Mouse (Mus musculus) c-Kit-positive CD71-negative TER-119-negative erythroid progenitor cells, embryonic 14.5 days (primary cell): ENCODE measurements around the gene Kcnj10.

ENCODE experiments used
- DNase-seq: peaks from one replicate; pipeline ENCODE4 v3.0.0-alpha.2; 2013; ENCODE audit warnings: low read depth

Gene Kcnj10

DNA sequence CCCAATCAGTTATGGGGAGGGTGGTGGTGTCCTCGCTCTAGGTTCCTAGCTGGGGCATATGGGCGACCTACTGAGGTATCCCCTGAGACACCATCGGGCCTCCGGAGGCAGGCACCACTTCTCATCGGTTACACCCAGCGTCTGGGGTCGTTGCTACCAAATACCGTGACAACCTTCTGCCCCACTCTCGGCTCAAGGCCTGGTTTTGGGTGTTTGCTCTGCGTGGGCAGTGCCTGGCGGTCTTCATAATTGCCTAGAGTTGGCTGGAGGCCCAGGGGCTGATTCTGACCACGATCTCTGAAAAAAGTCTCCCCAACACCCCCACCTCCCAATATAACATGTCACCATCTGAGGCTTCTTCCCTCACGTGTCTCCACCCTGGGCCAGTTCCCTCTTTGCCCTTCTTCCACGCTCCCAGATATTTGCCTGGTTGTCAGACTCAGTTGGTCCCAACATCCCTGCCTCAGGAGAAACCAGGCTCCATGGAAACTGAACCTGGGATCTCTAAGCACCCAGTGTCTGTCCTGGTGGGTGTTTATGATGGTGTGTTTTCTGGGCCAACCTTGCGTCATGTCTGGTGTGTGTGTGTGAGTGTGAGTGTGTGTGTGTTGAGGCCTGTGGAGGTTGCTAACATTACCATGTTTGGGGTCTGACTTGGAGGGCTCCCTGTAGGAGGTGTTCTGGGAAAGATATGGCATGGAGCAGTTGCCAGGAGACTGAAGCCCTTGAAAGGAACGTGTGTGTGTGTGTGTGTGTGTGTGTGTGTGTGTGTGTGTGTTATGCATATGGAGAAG, 28.0 kb upstream of the Kcnj10 start:
- DNase-seq = no peak

DNA sequence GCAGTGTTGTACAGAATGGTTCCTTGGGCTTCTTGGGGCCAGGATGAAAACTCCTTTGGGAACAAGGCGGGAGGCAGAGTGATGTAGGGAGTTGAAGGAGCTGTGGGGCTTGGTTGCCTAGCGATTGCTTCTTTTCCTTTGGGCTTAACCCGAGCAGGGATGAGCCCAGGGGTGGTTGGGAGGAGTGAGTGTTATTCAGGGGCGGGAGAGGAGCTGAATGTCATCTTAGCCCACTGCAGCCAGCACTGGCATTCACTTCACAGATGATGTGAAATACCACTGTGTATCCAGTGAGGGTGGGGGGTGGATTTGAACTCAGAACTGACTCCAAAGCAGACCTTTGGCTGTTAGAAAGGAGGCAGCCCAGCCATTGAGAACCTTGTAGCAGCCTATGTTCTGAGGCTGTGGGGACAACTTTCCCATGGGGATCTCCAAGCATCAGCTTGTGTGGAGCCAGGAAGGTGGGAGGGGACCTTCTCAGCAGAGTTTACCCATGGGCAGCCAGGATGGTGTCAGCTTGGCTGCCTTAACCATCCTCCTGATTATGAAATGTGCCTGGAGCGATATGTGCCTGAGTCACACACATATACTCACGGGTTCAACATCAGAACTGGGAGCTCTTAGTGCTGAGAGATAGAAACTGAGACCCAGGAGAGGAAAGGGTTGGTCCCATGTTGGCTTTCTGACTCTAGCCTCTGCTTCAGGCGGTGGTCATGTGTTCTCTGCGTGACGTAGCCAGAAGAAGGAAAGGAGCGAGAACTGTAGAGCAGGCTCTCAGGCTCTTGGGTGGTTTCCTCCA, 27.2 kb upstream of the Kcnj10 start:
- DNase-seq = no peak

DNA sequence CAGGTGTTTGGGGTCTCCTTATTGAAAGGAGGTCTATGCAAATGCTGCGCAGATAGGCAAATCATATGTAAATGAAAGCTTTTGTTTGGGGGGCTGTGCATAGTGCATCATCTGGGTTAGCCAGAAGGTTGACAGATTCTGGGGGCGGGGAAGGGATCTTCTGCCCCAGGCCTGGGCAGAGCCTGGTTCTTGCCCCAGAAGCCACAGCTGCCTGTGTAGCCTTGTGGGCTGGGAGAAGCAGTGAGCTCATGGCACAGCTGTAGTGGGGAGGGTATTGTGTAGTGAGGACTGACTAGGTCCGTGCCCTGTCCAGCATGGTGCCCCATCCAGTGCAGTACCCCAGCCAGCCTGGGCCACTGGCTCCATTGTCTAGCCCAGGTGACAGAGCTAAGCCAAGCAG, 26.1 kb upstream of the Kcnj10 start:
- DNase-seq = no peak

DNA sequence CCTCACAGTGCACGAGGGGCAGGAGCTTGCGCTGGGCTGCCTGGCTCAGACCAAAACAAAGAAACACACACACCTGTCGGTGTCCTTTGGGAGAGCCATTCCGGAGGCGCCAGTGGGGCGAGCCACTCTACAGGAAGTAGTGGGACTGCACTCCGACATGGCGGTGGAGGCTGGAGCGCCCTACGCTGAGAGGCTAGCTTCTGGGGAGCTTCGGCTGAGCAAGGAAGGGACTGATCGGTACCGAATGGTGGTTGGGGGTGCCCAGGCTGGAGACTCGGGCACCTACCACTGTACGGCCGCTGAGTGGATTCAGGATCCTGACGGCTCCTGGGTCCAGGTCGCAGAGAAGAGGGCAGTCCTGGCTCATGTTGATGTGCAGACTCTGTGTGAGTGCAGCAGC, 23.6 kb upstream of the Kcnj10 start:
- no peak for DNase-seq

DNA sequence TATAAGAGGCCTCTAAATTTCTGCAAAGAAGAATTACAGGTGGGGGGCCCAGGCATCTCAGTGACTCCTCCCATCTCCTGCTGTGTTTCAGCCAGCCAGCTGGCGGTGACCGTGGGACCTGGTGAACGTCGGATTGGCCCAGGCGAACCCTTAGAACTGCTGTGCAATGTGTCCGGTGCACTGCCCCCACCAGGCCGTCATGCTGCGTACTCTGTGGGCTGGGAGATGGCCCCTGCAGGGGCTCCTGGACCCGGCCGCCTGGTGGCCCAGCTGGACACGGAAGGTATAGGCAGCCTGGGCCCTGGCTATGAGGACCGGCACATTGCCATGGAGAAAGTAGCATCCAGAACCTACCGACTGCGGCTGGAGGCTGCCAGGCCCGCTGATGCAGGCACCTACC, 23.1 kb upstream of the Kcnj10 start:
- no peak for DNase-seq

DNA sequence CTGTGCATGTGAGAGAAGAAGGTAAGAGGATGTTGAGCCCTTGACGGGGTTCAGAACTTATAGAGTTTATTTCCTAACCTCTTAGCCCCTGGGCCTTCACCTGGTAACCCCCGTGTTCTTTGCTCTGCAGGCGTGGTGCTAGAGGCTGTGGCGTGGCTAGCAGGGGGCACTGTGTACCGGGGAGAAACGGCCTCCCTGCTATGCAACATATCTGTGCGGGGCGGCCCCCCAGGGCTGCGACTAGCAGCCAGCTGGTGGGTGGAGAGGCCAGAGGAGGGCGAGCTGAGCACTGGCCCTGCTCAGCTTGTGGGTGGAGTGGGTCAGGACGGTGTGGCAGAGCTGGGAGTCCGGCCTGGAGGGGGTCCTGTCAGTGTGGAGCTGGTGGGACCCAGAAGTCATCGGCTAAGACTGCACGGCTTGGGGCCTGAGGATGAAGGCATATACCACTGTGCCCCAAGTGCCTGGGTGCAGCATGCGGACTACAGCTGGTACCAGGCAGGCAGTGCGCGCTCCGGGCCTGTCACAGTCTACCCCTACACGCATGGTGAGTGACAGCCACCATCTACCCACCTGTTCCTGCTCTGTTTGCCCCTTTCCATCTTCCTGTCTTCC, 22.5 kb upstream of the Kcnj10 start:
- DNase-seq = no peak

DNA sequence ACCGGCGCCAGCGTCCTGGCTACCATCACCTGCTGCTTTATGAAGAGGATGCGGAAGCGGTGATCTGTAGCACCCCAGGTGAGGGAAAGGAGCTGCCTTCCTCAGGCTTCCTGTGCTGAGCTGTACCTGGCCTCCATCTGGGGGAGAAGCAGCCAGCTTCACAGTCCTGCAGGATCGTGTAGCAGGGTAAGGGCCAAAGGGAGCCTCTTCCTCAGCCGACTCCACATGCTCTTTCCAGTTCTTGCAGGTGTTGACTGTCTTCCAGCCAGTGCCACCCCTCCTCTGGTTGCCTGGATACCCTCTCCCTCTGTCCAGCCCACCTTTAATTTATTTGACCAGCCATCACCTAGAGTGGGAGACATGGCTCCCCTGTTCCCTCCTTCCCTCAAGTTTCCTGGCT, 21.7 kb upstream of the Kcnj10 start:
- no peak for DNase-seq

DNA sequence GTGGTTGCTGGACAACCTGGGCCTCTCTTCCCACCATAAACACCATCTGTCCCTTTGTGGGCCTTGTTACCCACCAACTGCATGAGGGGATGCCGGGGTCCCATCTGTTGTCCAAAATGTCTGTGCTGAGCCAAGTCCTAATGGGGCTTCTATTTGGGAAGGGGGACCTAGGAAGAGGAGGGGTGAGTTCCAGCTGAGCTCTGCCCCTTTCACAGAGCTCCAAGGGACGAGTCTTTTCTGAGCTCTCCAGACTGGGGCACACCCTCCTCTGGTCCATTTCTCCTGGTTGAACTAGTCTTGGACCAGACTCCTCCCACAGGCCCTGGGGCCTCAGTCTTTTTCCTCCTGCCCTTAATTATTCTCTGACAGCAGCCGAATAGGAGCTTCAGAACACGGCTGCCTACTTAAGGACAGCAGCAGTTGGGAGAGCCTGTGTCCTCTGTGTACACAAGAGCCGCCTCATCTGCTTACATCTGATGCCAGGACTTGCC, 21.0 kb upstream of the Kcnj10 start:
- DNase-seq = no peak

DNA sequence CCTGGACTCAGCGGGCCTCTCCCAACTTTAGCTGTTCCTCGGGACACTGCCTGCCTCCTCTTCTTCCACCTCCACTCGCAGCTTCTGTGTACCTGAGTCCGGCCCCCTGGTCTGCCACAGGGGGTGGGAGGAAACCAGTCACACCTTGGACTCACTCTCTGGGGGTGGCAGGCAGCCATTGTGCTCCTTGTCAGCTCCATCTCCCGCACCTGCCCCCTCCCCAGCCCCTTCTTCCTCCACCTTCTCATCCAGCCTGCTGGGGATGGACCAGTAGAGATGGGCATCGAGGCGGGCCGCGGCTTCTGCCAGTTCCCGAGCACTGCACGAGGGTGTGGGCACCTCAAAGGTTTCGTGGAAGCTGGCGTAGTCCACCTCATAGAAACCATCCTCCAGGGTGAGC, 18.3 kb upstream of the Kcnj10 start:
- no peak for DNase-seq

DNA sequence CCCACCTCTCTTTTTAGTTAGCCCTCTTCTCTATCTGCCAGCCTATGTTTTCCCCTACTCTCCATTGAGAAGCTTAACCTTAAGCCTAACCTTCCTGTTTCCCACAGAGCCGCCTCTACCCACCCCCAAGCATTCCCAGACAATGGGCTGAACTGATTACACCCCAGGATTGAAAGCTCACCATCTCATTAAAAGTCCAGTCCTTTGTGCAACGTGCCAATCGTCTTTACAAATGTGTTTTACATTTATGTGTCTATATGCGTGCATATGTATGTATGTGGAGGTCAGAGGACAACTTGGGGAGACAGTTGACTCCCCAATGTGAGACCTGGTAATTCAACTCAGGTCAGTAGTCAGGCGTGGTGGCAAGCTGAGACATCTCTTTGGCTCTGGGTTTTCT, 17.7 kb upstream of the Kcnj10 start:
- no peak for DNase-seq

DNA sequence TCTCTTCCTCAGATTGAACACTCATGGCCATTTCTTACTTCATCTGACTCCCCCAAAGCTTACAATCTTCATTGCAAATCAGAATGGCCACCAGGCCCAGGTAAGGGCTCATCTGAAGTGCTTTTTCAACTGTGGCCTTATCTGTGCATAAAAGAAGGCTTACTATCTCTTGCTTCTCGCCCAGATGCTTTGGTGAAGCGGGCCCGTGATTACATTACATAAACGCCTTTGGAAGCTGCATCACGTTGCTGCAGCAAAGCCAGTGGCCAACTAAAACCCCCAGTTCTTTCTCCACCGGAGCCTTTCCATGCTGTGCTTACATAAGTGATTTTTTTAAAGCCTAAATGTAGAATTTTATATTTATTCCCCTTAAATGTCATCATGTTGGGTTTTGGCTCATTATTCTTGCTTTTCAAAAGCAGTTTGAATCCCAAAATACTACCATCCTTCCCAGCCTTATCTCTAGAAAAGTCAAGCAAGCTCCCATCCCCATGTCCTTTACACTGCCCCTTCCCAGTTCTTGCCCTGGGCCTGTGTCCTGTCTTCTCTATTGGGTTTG, 17.1 kb upstream of the Kcnj10 start:
- no peak for DNase-seq

DNA sequence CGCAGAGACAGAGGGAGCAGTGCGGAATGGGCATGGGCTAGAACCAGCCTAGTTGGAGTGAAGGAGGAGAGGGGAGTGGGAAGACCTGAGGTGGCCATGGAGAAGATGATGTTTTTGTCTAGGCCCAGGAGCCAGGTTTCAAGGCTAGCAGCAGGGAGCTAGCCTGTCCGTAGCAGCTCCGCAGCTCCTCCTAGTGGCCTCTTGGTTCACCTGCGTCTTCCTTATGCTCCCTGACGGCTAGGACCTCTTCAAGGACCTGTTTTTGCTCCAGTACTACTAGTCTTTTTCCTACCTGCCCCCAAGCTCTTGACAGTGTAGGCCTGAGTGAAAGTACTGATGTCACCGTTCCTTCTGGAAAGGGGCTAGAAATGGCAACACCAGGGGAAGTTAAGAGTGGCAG, 16.3 kb upstream of the Kcnj10 start:
- peak; percentile 73 for DNase-seq

DNA sequence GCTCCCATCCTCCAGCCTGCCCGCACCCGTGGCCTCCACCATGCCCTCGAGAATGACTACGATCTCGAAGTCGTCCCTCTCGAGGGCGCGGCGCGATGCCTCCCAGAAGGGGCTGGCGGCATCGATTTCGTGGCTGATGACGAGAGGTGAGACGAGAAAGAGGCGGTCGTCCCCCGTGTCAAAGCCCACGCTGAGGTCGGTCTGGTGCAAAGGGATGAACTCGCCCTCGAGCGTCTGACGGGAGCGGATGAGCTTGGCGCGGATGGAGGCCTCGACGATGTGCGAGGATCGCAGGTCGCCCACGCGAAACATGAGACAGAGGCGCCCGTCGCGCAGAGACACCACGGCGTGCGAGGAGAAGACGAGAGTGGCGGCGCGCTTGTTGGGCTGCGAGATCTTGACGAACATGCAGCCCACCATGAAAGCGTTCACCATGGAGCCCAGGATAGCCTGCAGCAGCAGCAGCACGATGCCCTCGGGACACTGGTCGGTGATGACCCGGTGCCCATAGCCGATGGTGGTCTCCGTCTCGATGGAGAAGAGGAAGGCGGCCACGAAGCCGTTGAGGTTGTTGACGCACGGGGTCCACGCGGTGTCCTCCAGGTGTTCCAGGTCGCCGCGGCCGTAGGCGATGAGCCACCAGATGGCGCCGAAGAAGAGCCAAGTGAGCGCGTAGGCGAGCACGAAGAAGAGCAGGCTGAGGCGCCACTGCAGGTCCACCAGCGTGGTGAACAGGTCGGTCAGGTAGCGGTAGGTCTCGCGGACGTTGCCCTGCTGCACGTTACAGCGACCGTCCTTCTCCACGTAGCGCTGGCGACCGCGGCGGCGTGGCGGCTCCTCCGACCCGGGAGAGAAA, 15.1 kb upstream of the Kcnj10 start:
- no peak for DNase-seq

DNA sequence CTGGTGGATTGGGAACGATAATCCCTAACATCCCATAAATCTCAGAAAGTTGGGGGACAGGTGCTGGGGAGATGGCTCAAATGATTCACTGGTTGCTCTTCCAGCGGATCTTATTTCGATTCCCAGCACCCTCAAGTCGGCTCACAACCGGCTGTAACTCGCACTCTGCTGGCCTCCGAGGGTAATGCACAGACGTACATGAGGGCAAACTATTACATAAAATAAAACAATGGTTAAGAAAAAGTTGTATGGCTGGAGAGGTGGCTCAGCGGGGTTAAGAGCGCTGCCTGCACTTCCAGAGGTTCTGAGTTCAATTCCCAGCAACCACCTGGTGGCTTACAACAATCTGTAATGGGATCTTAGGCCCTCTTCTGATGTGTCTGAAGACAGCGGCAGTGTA, 14.3 kb upstream of the Kcnj10 start:
- DNase-seq = no peak

DNA sequence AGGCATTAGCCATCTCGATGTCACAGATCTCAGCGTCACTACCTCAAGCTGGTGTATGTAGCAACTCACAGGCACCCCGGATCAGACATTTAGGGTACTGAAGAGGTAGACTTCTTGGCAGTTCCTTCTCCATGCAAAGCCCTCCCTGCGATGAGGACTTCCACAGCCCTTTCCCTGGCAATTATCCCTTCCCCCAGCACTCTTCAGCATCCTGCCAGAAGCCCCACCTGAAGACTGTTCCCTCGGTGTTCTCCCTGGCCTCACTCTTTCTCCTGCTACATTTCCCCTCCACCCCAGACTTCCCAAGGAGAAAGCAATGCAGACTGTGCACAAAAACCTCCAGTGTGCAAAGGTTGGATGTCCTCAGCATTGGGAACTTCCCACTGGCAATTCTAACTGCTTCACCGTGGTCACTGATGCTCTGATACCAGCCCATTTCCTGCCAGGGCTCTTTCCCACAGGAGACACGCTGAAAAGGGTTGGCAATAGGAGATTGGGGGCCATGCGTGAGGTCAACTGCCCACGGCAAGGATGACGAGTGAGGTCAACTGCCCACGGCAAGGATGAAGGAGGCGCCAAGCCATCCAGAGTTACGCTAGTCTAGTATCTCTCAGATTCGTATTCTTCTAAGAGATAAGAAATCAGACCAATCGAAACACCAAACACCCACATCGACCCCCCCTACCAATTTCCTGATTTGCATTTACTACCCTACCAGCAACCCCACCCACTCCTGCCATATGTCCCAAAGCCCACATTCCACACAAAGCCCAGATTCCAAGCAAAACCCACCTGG, 13.6 kb upstream of the Kcnj10 start:
- DNase-seq = no peak

DNA sequence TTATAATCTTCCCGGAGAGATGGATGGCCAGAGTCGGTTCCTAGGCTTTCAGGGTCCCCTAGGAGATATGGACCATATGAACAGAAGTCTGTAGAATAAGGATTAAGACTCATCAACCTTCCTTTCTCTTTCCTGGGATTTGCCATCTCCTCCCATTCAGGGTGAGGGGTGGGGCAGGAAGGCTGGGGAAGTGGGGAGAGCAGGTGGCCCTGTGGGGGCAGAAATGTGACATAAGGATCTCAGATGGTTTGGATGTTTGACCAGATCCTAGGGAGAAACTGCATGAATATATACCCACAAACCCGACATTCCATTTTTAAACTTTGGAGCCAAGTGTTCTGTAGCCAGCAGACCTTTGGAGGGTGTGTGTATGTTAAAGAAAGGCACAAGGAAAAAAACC, 13.0 kb upstream of the Kcnj10 start:
- no peak for DNase-seq

DNA sequence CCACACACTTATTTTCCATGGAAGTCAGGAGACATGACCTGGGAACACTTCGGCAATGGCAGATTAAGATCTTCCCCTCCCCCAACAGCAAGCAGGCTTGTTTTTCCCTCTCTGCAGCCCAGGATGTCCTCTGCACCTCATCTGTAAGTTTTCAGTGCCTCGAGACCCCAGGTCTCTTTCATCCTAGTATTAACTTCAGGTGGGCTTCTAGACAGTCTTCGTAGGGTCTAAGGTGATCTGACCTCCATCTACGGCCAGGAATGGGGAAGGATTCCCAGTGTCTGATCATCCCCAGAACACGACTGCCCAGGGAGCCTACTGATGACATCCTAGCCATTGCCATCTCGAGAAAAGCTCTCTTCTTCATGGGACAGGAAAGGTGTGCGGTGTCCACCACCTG, 12.5 kb upstream of the Kcnj10 start:
- no peak for DNase-seq

DNA sequence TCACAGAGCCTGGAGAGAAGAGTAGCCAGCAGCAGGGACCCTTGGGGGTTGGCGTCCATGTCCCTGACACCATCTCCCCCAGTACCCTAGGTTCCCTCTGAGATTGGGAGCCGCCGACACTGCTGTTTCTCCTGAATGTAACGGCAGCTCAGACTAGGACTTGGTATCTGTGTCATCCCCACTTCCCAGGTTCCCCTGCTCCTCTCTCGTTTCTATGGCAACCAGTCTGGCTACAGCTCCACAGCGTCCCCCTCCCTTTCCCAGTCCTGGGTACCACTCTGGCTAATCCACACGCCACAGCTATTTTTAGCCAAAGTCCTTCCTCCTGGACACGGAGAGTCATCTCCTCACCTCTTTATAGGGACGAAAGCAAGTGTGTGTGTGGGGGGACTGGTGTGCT, 11.9 kb upstream of the Kcnj10 start, which contains the start of gene Kcnj9:
Kcnj9 (minus strand) TSS at position 188 of the 400 bp plus-strand sequence.
- DNase-seq = no peak

DNA sequence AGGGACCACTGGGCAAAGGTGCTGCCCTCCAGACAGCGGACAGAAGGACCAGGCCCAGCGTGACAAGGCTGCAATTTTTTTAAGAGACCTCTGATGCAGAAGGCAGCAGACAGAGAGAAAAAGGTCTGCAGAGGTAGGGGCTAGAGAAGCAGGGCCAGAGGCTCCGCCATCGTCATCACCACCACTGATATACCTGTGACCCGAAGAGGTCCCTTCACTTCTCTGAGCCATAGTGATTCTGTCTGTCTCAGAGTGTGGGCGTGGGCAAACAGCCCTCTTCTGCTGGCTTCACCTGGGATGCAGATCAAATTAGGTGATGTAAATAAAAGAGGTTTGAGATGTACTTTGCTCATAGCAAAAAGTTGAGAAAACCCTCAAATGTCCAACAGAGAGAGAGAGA, 11.4 kb upstream of the Kcnj10 start:
- DNase-seq = no peak

DNA sequence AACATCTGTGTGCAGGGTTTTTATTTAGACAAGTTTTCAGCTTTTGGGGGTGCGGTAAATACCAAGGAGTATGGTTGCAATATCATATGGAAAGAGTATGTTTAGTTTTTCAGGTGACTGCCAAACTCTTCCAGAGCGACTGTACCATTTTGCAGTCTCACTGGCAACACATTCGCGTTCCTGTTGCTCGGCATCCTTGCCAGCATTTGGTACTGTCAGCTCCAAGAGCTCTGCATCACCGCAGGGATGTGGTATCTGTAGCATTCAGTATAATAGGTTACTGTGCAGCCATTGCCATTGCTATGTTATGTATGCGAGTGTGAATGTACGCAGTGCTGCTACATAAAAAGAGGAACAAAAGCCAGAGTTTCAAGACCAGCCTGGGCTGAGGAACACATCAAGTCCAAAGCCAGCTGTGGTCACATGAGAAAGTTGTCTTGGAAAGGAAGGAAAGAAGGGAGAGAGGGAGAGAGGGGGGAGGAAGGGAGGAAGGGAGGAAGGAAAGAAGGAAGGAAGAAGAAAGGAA, 9.5 kb upstream of the Kcnj10 start:
- DNase-seq = no peak

DNA sequence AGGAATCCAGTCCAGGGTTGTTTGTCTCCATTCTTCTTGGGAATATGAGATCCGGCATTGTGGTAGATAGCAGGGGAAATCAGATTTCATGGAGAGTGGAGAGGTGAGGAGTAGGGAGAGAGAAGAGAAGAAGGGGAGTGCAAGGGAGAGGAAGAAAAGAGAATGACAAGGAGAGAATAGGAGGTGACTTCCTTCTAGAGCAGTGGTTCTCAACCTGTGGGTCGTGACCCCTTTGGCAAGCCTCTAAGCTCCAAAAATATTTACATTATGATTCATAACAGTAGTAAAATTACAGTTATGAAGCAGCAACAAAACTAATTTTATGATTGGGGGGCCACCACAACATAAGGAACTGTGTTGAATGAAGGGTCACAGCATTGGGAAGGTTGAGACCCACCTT, 8.1 kb upstream of the Kcnj10 start:
- DNase-seq = no peak
